Mouse (Mus musculus) thymus, adult 2 months (tissue): ENCODE results near the gene Psors1c2.

Experiments used
- CTCF ChIP-seq: fragments of 200-500 bp; IDR thresholded peaks from 2 replicates; pipeline ENCODE4 v1.5.1; 2012; ENCODE audit warnings: mild to moderate bottlenecking, control low read depth, low read length, moderate library complexity, borderline replicate concordance; ENCODE audit not compliant: control insufficient read depth, poor library complexity, insufficient read depth; ENCODE audit errors: extremely low read depth
- POLR2A ChIP-seq: fragments of 200-500 bp; IDR thresholded peaks from 2 replicates; pipeline ENCODE4 v1.6.1; 2012; ENCODE audit warnings: mild to moderate bottlenecking, low read length, control low read depth, moderate library complexity; ENCODE audit not compliant: control insufficient read depth, poor library complexity, insufficient read depth; ENCODE audit errors: extremely low read depth

DNA sequence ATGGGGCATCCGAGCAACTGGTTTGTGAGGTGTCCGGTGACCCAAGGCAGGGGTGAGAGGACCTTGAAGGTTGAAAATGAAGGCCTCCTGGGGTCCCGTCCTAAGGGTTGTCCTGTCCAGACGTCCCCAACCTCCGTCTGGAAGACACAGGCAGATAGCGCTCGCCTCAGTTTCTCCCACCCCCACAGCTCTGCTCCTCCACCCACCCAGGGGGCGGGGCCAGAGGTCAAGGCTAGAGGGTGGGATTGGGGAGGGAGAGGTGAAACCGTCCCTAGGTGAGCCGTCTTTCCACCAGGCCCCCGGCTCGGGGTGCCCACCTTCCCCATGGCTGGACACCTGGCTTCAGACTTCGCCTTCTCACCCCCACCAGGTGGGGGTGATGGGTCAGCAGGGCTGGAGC lies 27.2 kb upstream of the Psors1c2 start, which contains the start of gene Pou5f1:
- TF ChIP-seq CTCF (no peak), POLR2A (no peak)
